Mouse (Mus musculus): ENCODE data around the gene Miga2. TPM values are rescaled to one million over a fixed set of nuclear protein-coding genes. Genes with fewer than 3 reads are reported as not detected.

The Miga2 gene
- total and polyA plus RNA-seq, 3 experiments, result 64.3 to 90.3 (median 74.2) TPM

- Histone ChIP-seq H3K79me2 (replicated peaks; ENCODE audit: control insufficient read depth, insufficient read depth, low read length) (no peaks in the 10 kb centered on the region), H3K27ac (no peak overlapping the region), H3K9ac (ENCODE audit: low read depth, low read length) (no peak overlapping the region), H3K4me1 (ENCODE audit: control insufficient read depth, insufficient read depth, low read length) (peaks cover 3% of the 10 kb centered on the region), H3K4me3 (no peak overlapping the region), H3K36me3 (ENCODE audit: control insufficient read depth, insufficient read depth, low read length) (no peaks in the 10 kb centered on the region), H3K27me3 (ENCODE audit: control insufficient read depth, insufficient read depth, low read length) (no peaks in the 10 kb centered on the region)
- 87% methylated on average over 7 of the region's 7 CpGs for WGBS
- intact Hi-C loops (cut with DNase I), result no loop called here
- TF ChIP-seq EP300 (IDR thresholded peaks at IDR 0.05; ENCODE audit: insufficient read depth, low read depth, low read length), result no peak
- DNase-seq, result no peak
These were observed 32.2 kb downstream of the Miga2 start for GRCm38 (mm10) chr2:30396246-30396645.

GRCm38 (mm10) chr2:30397986-30398512 lies 34.0 kb downstream of the Miga2 start:
- TF ChIP-seq POLR2A (IDR thresholded peaks at IDR 0.05; ENCODE audit: insufficient read depth, low read depth, low read length) (no peak), EP300 (IDR thresholded peaks at IDR 0.05; ENCODE audit: insufficient read depth, low read depth, low read length) (no peak), CTCF (IDR thresholded peaks at IDR 0.05) (no peak)
- no peak overlapping the region for H3K27ac ChIP-seq
- no peak overlapping the region for H3K9ac ChIP-seq (ENCODE audit: low read depth, low read length)
- intact Hi-C loops (cut with DNase I), result no loop called here
- peaks cover under 1% of the 10 kb centered on the region; the same call in 1 of the 2 replicates for H3K36me3 ChIP-seq (ENCODE audit: control insufficient read depth, insufficient read depth, low read length)
- WGBS, result 92% methylated on average over 10 of the region's 10 CpGs
- H3K79me2 ChIP-seq (replicated peaks; ENCODE audit: control insufficient read depth, insufficient read depth, low read length), result no peaks in the 10 kb centered on the region
- no peaks in the 10 kb centered on the region for H3K27me3 ChIP-seq (ENCODE audit: control insufficient read depth, insufficient read depth, low read length)
- no peak overlapping the region for H3K4me3 ChIP-seq
- peaks cover 5% of the 10 kb centered on the region for H3K4me1 ChIP-seq (ENCODE audit: control insufficient read depth, insufficient read depth, low read length)
- DNase-seq, result no peak

GRCm38 (mm10) chr2:30399191-30400171 lies 35.4 kb downstream of the Miga2 start:
- H3K79me2 ChIP-seq (replicated peaks; ENCODE audit: control insufficient read depth, insufficient read depth, low read length), result no peaks in the 10 kb centered on the region
- no peaks in the 10 kb centered on the region for H3K27me3 ChIP-seq (ENCODE audit: control insufficient read depth, insufficient read depth, low read length)
- peaks cover 1% of the 10 kb centered on the region; the same call in 1 of the 2 replicates for H3K4me1 ChIP-seq (ENCODE audit: control insufficient read depth, insufficient read depth, low read length)
- no peak overlapping the region for H3K9ac ChIP-seq (ENCODE audit: low read depth, low read length)
- TF ChIP-seq POLR2A (IDR thresholded peaks at IDR 0.05; ENCODE audit: insufficient read depth, low read depth, low read length) (no peak), EP300 (IDR thresholded peaks at IDR 0.05; ENCODE audit: insufficient read depth, low read depth, low read length) (no peak), CTCF (IDR thresholded peaks at IDR 0.05) (no peak)
- H3K36me3 ChIP-seq (ENCODE audit: control insufficient read depth, insufficient read depth, low read length), result peaks cover 2% of the 10 kb centered on the region; the same call in 1 of the 2 replicates
- no peak overlapping the region for H3K27ac ChIP-seq
- no peak overlapping the region for H3K4me3 ChIP-seq
- WGBS, result 59% methylated on average over 20 of the region's 20 CpGs
- no peak for DNase-seq
- intact Hi-C loops (cut with DNase I), result no loop called here

- Histone ChIP-seq H3K27ac (no peak overlapping the region), H3K4me3 (no peak overlapping the region), H3K4me1 (ENCODE audit: control insufficient read depth, insufficient read depth, low read length) (peaks cover 1% of the 10 kb centered on the region; the same call in 1 of the 2 replicates), H3K27me3 (ENCODE audit: control insufficient read depth, insufficient read depth, low read length) (no peaks in the 10 kb centered on the region), H3K79me2 (replicated peaks; ENCODE audit: control insufficient read depth, insufficient read depth, low read length) (no peaks in the 10 kb centered on the region), H3K9ac (ENCODE audit: low read depth, low read length) (no peak overlapping the region), H3K36me3 (ENCODE audit: control insufficient read depth, insufficient read depth, low read length) (peaks cover 2% of the 10 kb centered on the region; the same call in 1 of the 2 replicates)
- intact Hi-C loops (cut with DNase I), result no loop called here
- TF ChIP-seq POLR2A (IDR thresholded peaks at IDR 0.05; ENCODE audit: insufficient read depth, low read depth, low read length), result no peak
- TF ChIP-seq CTCF (IDR thresholded peaks at IDR 0.05), result no peak
- TF ChIP-seq EP300 (IDR thresholded peaks at IDR 0.05; ENCODE audit: insufficient read depth, low read depth, low read length), result no peak
- WGBS, result 10% methylated on average over 1 of the region's 1 CpGs
- no peak for DNase-seq
These were observed 37.5 kb downstream of the Miga2 start for GRCm38 (mm10) chr2:30401581-30401980.

- intact Hi-C loops (cut with DNase I), result no loop called here
- DNase-seq, result peak in 1 of 2 experiments; percentile 74
- H3K79me2 ChIP-seq (replicated peaks; ENCODE audit: control insufficient read depth, insufficient read depth, low read length), result no peaks in the 10 kb centered on the region
- H3K27me3 ChIP-seq (ENCODE audit: control insufficient read depth, insufficient read depth, low read length), result no peaks in the 10 kb centered on the region
- WGBS, result 58% methylated on average over 9 of the region's 9 CpGs
- H3K36me3 ChIP-seq (ENCODE audit: control insufficient read depth, insufficient read depth, low read length), result peaks cover 2% of the 10 kb centered on the region; the same call in 1 of the 2 replicates
- no peak overlapping the region for H3K4me3 ChIP-seq
- no peak for TF ChIP-seq EP300 (IDR thresholded peaks at IDR 0.05; ENCODE audit: insufficient read depth, low read depth, low read length)
- TF ChIP-seq CTCF (IDR thresholded peaks at IDR 0.05), result no peak
- no peak for TF ChIP-seq POLR2A (IDR thresholded peaks at IDR 0.05; ENCODE audit: insufficient read depth, low read depth, low read length)
- H3K27ac ChIP-seq, result peak overlapping the region; percentile 32; the same call in 1 of the 2 replicates
- H3K4me1 ChIP-seq (ENCODE audit: control insufficient read depth, insufficient read depth, low read length), result peaks cover 3% of the 10 kb centered on the region
- H3K9ac ChIP-seq (ENCODE audit: low read depth, low read length), result no peak overlapping the region
These were observed 38.4 kb downstream of the Miga2 start for GRCm38 (mm10) chr2:30402351-30402826.

Measured in heart, adult 2 months (tissue).